Mouse (Mus musculus): ENCODE results near the gene Slc6a20b. TPM values are rescaled to one million over a fixed set of nuclear protein-coding genes. Genes with fewer than 3 reads are reported as not detected.

Slc6a20b gene
- not detected for polyA plus RNA-seq (2014; fragmentation: Illumina TruSeq; extraction: RNeasy Lipid Tissue Mini Kit (QIAGEN cat#74804); ENCODE audit: low read depth, low replicate concordance)

DNA sequence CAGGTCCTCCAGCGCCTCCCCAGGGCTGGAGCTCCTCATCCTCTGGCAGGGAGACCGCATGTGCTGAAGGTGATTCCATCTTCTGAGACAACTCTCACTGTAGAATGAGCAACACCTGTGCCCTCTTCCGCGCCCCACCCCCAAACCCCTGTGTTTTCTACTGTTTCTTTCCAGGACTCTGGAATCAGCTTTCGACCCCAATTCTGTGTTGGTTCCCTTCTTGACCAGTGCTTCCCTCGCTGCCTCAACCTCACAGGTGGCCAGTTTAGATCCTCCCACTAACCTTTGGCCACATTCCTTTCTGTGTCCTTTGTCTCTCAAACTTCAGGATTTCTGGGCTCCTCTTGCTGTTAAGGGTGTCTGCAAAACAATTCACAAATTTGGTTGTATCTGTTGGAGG lies at the start of gene Slc6a20b:
TSS of gene Slc6a20b (minus strand) at position 285 of the 400 bp plus-strand sequence.

DNA sequence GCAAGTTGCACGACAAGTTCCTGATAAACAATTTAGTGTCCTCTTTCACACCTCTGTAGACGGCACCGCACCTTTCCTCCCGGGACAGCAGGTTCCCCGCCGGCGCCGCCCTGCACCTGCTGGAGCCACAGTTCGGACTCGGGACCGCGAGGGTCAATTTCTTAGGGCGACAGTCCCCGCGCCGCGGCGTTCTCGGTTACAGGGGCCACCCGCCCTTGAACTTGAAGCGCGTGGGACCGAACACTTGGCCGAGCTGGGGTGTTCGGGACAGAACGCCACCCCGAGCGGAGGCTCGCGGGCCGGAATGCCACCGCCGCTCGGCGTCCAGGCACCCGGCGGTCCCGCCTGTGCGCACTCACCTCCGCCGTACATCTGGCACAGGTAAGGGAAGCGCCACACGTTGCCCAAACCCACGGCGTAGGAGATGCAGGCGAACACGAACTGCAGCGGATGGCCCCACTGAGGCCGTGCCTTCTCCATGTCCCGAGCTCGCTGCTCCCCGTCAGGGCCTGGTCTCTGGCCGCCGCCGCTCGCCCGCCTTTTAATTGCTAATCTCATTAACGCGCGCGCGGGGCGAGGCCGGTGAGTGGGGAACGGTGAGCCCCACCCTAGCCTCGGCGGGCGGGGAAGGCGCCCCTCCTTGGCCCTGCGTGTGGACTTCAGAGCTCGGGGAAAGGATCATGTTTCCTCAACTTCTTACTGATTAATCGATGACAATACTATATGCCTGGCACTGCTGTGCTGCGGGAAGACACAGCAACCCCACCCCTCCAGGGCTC lies 46.2 kb upstream of the Slc6a20b start, which contains the start of the genes Ccr9 and Slc6a20a:
TSS of gene Ccr9 (plus strand) at position 113 of the 779 bp plus-strand sequence.
TSS of gene Slc6a20a (minus strand) at position 559 of the 779 bp plus-strand sequence.

Other genes with a start within 250 kb of the Slc6a20b start
- 16.2 TPM for gene Limd1, start 153.9 kb downstream of the Slc6a20b start, polyA plus RNA-seq (2014; fragmentation: Illumina TruSeq; extraction: RNeasy Lipid Tissue Mini Kit (QIAGEN cat#74804); ENCODE audit: low read depth, low replicate concordance)
- 292 TPM for gene Sacm1l, start 102.8 kb downstream of the Slc6a20b start, polyA plus RNA-seq (2014; fragmentation: Illumina TruSeq; extraction: RNeasy Lipid Tissue Mini Kit (QIAGEN cat#74804); ENCODE audit: low read depth, low replicate concordance)
- 0.23 TPM for gene Ccr9, start 45.9 kb upstream of the Slc6a20b start, polyA plus RNA-seq (2014; fragmentation: Illumina TruSeq; extraction: RNeasy Lipid Tissue Mini Kit (QIAGEN cat#74804); ENCODE audit: low read depth, low replicate concordance)
- gene Slc6a20a, start 46.3 kb upstream of the Slc6a20b start, polyA plus RNA-seq (2014; fragmentation: Illumina TruSeq; extraction: RNeasy Lipid Tissue Mini Kit (QIAGEN cat#74804); ENCODE audit: low read depth, low replicate concordance) = not detected
- gene Lztfl1, start 85.1 kb upstream of the Slc6a20b start, polyA plus RNA-seq (2014; fragmentation: Illumina TruSeq; extraction: RNeasy Lipid Tissue Mini Kit (QIAGEN cat#74804); ENCODE audit: low read depth, low replicate concordance) = 146 TPM
- 0.29 TPM for gene Cxcr6, start 173.9 kb upstream of the Slc6a20b start, polyA plus RNA-seq (2014; fragmentation: Illumina TruSeq; extraction: RNeasy Lipid Tissue Mini Kit (QIAGEN cat#74804); ENCODE audit: low read depth, low replicate concordance)
- 36.6 TPM for gene Fyco1, start 219.3 kb upstream of the Slc6a20b start, polyA plus RNA-seq (2014; fragmentation: Illumina TruSeq; extraction: RNeasy Lipid Tissue Mini Kit (QIAGEN cat#74804); ENCODE audit: low read depth, low replicate concordance)
- 0.35 TPM for gene Xcr1, start 229.5 kb upstream of the Slc6a20b start, polyA plus RNA-seq (2014; fragmentation: Illumina TruSeq; extraction: RNeasy Lipid Tissue Mini Kit (QIAGEN cat#74804); ENCODE audit: low read depth, low replicate concordance)